In genomic region chr9:72763050-72763718, GRCm38 (mm10) we compare ENCODE assay signal across 8 mouse cellular contexts. TPM values are rescaled to one million over a fixed set of nuclear protein-coding genes. Genes with fewer than 3 reads are reported as not detected.
DNase-seq lines count a peak whose midpoint lies in the region; ATAC-seq lines count a peak whose summit lies in the region.

No protein-coding gene starts in this region.

- no peaks in the 10 kb centered on the region for H3K27me3 ChIP-seq in forebrain, embryonic 11.5 days (ENCODE audit: control insufficient read depth, insufficient read depth, low read length)
- no peaks in the 10 kb centered on the region for H3K27me3 ChIP-seq in forebrain, embryonic 10.5 days (ENCODE audit: poor library complexity, severe bottlenecking)
- H3K27me3 ChIP-seq in forebrain, embryonic 13.5 days = no peaks in the 10 kb centered on the region

- 27% methylated on average over 3 of the region's 3 CpGs for WGBS in forebrain, embryonic 11.5 days
- WGBS in forebrain, embryonic 10.5 days = 36% methylated on average over 3 of the region's 3 CpGs
- 13% methylated on average over 3 of the region's 3 CpGs for WGBS in forebrain, embryonic 13.5 days

- peak overlapping the region; percentile 5; the same call in 1 of the 2 replicates for H3K27ac ChIP-seq in forebrain, embryonic 11.5 days (ENCODE audit: low read depth, low read length)
- H3K27ac ChIP-seq in forebrain, embryonic 10.5 days = no peak overlapping the region; the same call in 1 of the 2 replicates
- H3K27ac ChIP-seq in forebrain, embryonic 13.5 days = peak overlapping the region; percentile 61

- no peak overlapping the region for H3K9ac ChIP-seq in forebrain, embryonic 11.5 days (ENCODE audit: low read length)
- H3K9ac ChIP-seq in forebrain, embryonic 13.5 days = 0 out of 2 replicates have a peak overlapping the region, but pooled peaks have one; percentile 26

- no peaks in the 10 kb centered on the region for H3K9me3 ChIP-seq in forebrain, embryonic 11.5 days (ENCODE audit: control insufficient read depth, low read length)
- no peaks in the 10 kb centered on the region for H3K9me3 ChIP-seq in forebrain, embryonic 10.5 days
- H3K9me3 ChIP-seq in forebrain, embryonic 13.5 days (replicated peaks) = no peaks in the 10 kb centered on the region

- 0 out of 2 replicates have a peak, but pooled peaks have one; percentile 44 for ATAC-seq in forebrain, embryonic 11.5 days (replicated peaks; ENCODE audit: low FRiP score)
- peak; percentile 77 for ATAC-seq in forebrain, embryonic 13.5 days

- H3K4me2 ChIP-seq in forebrain, embryonic 11.5 days (ENCODE audit: low read depth, low read length, severe bottlenecking) = no peak overlapping the region
- no peak overlapping the region for H3K4me2 ChIP-seq in forebrain, embryonic 13.5 days

- H3K36me3 ChIP-seq in forebrain, embryonic 11.5 days (ENCODE audit: control insufficient read depth, insufficient read depth, low read length) = no peaks in the 10 kb centered on the region
- no peaks in the 10 kb centered on the region for H3K36me3 ChIP-seq in forebrain, embryonic 10.5 days (replicated peaks)
- no peaks in the 10 kb centered on the region for H3K36me3 ChIP-seq in forebrain, embryonic 13.5 days (ENCODE audit: poor library complexity, severe bottlenecking)

- DNase-seq in forebrain, embryonic 11.5 days (ENCODE audit: low spot score) = no peak
- DNase-seq in forebrain, embryonic 10.5 days (ENCODE audit: extremely low spot score, low spot score) = no peak
- DNase-seq in heart, postnatal 25 days (ENCODE audit: low spot score) = peak; percentile 31
- DNase-seq in lung, postnatal 36 days = peak; percentile 17
- no peak for DNase-seq in spleen, postnatal 14 days (ENCODE audit: low spot score in 2 of 2)
- DNase-seq in cerebellum, adult 11 months = no peak
- DNase-seq in right cerebral cortex, adult 18-20 months = no peak

- intact Hi-C loops in heart, postnatal 25 days (cut with DNase I) = loop anchor here (10.0 kb wide), 1 partner anchor 332 kb away; no protein-coding TSS in a partner anchor

- H3K4me1 ChIP-seq in forebrain, embryonic 11.5 days (replicated peaks; ENCODE audit: control insufficient read depth, insufficient read depth, low read length) = 0 out of 2 replicates have a peak, but pooled peaks cover 7% of the 10 kb centered on the region
- peaks cover 39% of the 10 kb centered on the region for H3K4me1 ChIP-seq in forebrain, embryonic 10.5 days
- peaks cover 15% of the 10 kb centered on the region for H3K4me1 ChIP-seq in forebrain, embryonic 13.5 days

- no peak overlapping the region for H3K4me3 ChIP-seq in forebrain, embryonic 11.5 days (ENCODE audit: low read depth, low read length)
- H3K4me3 ChIP-seq in forebrain, embryonic 10.5 days = no peak overlapping the region
- H3K4me3 ChIP-seq in forebrain, embryonic 13.5 days = no peak overlapping the region

RNA-seq across cellular contexts. Expression of gene Prtg, which starts 43.5 kb away (rescaled TPM):
- polyA plus RNA-seq in forebrain, embryonic 11.5 days (2014; fragmentation: Nextera tagmentation; extraction: Ambion mirVana) = 3.4 and 3.6 TPM in 2 replicates
- 10.1 and 11.5 TPM in 2 replicates for polyA plus RNA-seq in forebrain, embryonic 10.5 days (2016; fragmentation: Nextera tagmentation; extraction: Ambion mirVana)
- 0.43 and 0.74 TPM in 2 replicates for polyA plus RNA-seq in forebrain, embryonic 13.5 days (2015; fragmentation: Nextera tagmentation; extraction: Ambion mirVana)
- under 1 TPM; 0.08 to 0.45 TPM for total RNA-seq in heart, postnatal 25 days (2021)

Comparison
In these comparisons a context has a peak if more than half of its experiments do, and no peak if none do; other contexts are left out.
1. DNase-seq: peak in heart, postnatal 25 days (single experiment) and lung, postnatal 36 days (single experiment); none in forebrain, embryonic 11.5 days (single experiment), forebrain, embryonic 10.5 days (single experiment), spleen, postnatal 14 days (0 of 2), cerebellum, adult 11 months (single experiment) and right cerebral cortex, adult 18-20 months (single experiment).